Mouse (Mus musculus) liver, postnatal 0 days (tissue): ENCODE data around the gene Ybey. TPM values are rescaled to one million over a fixed set of nuclear protein-coding genes. Genes with fewer than 3 reads are reported as not detected.

Source experiments
- ATAC-seq: fragments of 200-750 bp; cut with Nextera tagmentation; 2 replicates; pipeline ENCODE4 v1.8.0; 2017; ENCODE audit warnings: mild to moderate bottlenecking, moderate library complexity
- DNase-seq: peaks from one replicate; pipeline ENCODE4 v3.0.0-alpha.2; 2016
- H3K27ac ChIP-seq: fragments of 300-500 bp; sonication (generic); 2 replicates; pipeline ENCODE4 v1.5.1; 2014; ENCODE audit warnings: antibody characterized with exemption, moderate library complexity, mild to moderate bottlenecking, low read depth
- H3K27me3 ChIP-seq: fragments of 300-500 bp; sonication (generic); 2 replicates; pipeline ENCODE4 v1.6.1; 2014; ENCODE audit warnings: low read length, control low read depth, mixed read lengths; ENCODE audit not compliant: insufficient read depth
- H3K36me3 ChIP-seq: fragments of 300-500 bp; sonication (generic); replicated peaks from 2 replicates; pipeline ENCODE4 v1.6.1; 2014; ENCODE audit warnings: mild to moderate bottlenecking, control low read depth, low read length, moderate library complexity, mixed read lengths; ENCODE audit not compliant: insufficient read depth
- H3K4me1 ChIP-seq: fragments of 300-500 bp; sonication (generic); 2 replicates; pipeline ENCODE4 v1.6.1; 2014; ENCODE audit warnings: antibody characterized with exemption, mild to moderate bottlenecking, control low read depth; ENCODE audit not compliant: insufficient read depth
- H3K4me2 ChIP-seq: fragments of 300-500 bp; sonication (generic); 2 replicates; pipeline ENCODE4 v1.6.1; 2014; ENCODE audit warnings: low read depth, mild to moderate bottlenecking, low read length, moderate library complexity, mixed read lengths
- H3K4me3 ChIP-seq: fragments of 300-500 bp; sonication (generic); 2 replicates; pipeline ENCODE4 v1.5.1; 2014; ENCODE audit warnings: low read depth, low read length
- H3K9ac ChIP-seq: fragments of 300-500 bp; sonication (generic); replicated peaks from 2 replicates; pipeline ENCODE4 v1.6.1; 2014; ENCODE audit warnings: mild to moderate bottlenecking, moderate library complexity
- H3K9me3 ChIP-seq: fragments of 300-500 bp; sonication (generic); 2 replicates; pipeline ENCODE4 v1.6.1; 2016; ENCODE audit warnings: mild to moderate bottlenecking, control low read depth, low read length, mixed read lengths
- CTCF ChIP-seq: sonication (generic); IDR thresholded peaks from 2 replicates; pipeline ENCODE4 v1.5.1; 2016; ENCODE audit warnings: antibody characterized with exemption, low read depth
- EP300 ChIP-seq: IDR thresholded peaks from 2 replicates; pipeline ENCODE4 v1.6.1; 2016; ENCODE audit warnings: antibody characterized with exemption, low read depth, mild to moderate bottlenecking
- WGBS: fragments of 180-500 bp; shearing (Covaris S2); extraction: QIAGEN DNeasy Blood & Tissue Kit; methylation state at CpG from one replicate; pipeline ENCODE4 v1.1.7; 2014; ENCODE audit not compliant: insufficient replicate concordance; 5-methylcytosine and 5-hydroxymethylcytosine counted together
- polyA plus RNA-seq: library from polyadenylated mRNA; unstranded; fragments of >200 nt; fragmentation: Nextera tagmentation; extraction: Ambion mirVana; gene quantifications from 2 replicates; pipeline ENCODE4 v1.2.1, GENCODE M21; 2015

The Ybey gene
- polyA plus RNA-seq, 1 experiment from 2014 or later: 2.7 TPM

- H3K27me3 ChIP-seq: no peaks in the 10 kb centered on the region
- no peak overlapping the region for H3K9ac ChIP-seq
- H3K27ac ChIP-seq: no peak overlapping the region
- H3K4me1 ChIP-seq: peaks cover 17% of the 10 kb centered on the region
- WGBS: 75% methylated on average over 15 of the region's 15 CpGs
- H3K36me3 ChIP-seq: no peaks in the 10 kb centered on the region
- H3K9me3 ChIP-seq: no peaks in the 10 kb centered on the region
- no peak for ATAC-seq
- no peak for DNase-seq
- no peak overlapping the region for H3K4me2 ChIP-seq
- TF ChIP-seq EP300 (no peak), CTCF (no peak)
- H3K4me3 ChIP-seq: no peak overlapping the region
Measured at GRCm38 (mm10) chr10:76447406-76448229, 21.3 kb downstream of the Ybey start.

GRCm38 (mm10) chr10:76445996-76446681 is 22.8 kb downstream of the Ybey start:
- no peak for ATAC-seq
- 38% methylated on average over 4 of the region's 4 CpGs for WGBS
- Histone ChIP-seq H3K4me3 (no peak overlapping the region), H3K9me3 (no peaks in the 10 kb centered on the region), H3K4me2 (no peak overlapping the region), H3K9ac (no peak overlapping the region), H3K4me1 (peaks cover 25% of the 10 kb centered on the region), H3K27ac (0 out of 2 replicates have a peak overlapping the region, but pooled peaks have one; percentile 9), H3K36me3 (no peaks in the 10 kb centered on the region), H3K27me3 (no peaks in the 10 kb centered on the region)
- DNase-seq: peak; percentile 47
- TF ChIP-seq CTCF (no peak), EP300 (peak; percentile 58; the same call in 1 of the 2 replicates)

- DNase-seq (peak; percentile 97), ATAC-seq (peak; percentile 98)
- H3K9ac ChIP-seq: peak within 1 kb of the TSS; percentile 83
- peaks cover 22% of the 10 kb centered on the region for H3K36me3 ChIP-seq
- peak within 1 kb of the TSS; percentile 99 for H3K27ac ChIP-seq
- no peaks in the 10 kb centered on the region for H3K9me3 ChIP-seq
- H3K27me3 ChIP-seq: no peaks in the 10 kb centered on the region
- peaks cover 26% of the 10 kb centered on the region for H3K4me1 ChIP-seq
- WGBS: under 1% methylated on average over 78 of the region's 78 CpGs
- TF ChIP-seq EP300 (peak; percentile 59; the same call in 1 of the 2 replicates), CTCF (peak; percentile 88)
- peak within 1 kb of the TSS; percentile 87 for H3K4me3 ChIP-seq
- peak within 1 kb of the TSS; percentile 84 for H3K4me2 ChIP-seq
Measured at GRCm38 (mm10) chr10:76442178-76443088, 26.5 kb downstream of the Ybey start, which contains the start of gene Pcnt. TSS of gene Pcnt (minus strand) at chr10:76442786.

GRCm38 (mm10) chr10:76440281-76440680 is 28.6 kb downstream of the Ybey start, which contains the start of gene AC141477.1:
TSS of gene AC141477.1 (minus strand) at chr10:76440444.
- ATAC-seq (no peak), DNase-seq (no peak)
- Histone ChIP-seq H3K36me3 (peaks cover 41% of the 10 kb centered on the region), H3K9me3 (no peaks in the 10 kb centered on the region), H3K4me1 (peaks cover 16% of the 10 kb centered on the region), H3K4me2 (peak within 1 kb of the TSS; percentile 84), H3K9ac (no peak within 1 kb of the TSS), H3K27me3 (no peaks in the 10 kb centered on the region), H3K4me3 (no peak within 1 kb of the TSS), H3K27ac (no peak within 1 kb of the TSS)
- 90% methylated on average over 17 of the region's 17 CpGs for WGBS
- no peak for TF ChIP-seq CTCF
- TF ChIP-seq EP300: no peak

- Histone ChIP-seq H3K36me3 (peaks cover 48% of the 10 kb centered on the region), H3K4me1 (peaks cover 16% of the 10 kb centered on the region), H3K4me3 (no peak overlapping the region), H3K27me3 (no peaks in the 10 kb centered on the region), H3K9ac (no peak overlapping the region), H3K27ac (no peak overlapping the region), H3K4me2 (no peak overlapping the region), H3K9me3 (no peaks in the 10 kb centered on the region)
- no peak for ATAC-seq
- WGBS: 84% methylated on average over 9 of the region's 9 CpGs
- TF ChIP-seq EP300 (no peak), CTCF (no peak)
- no peak for DNase-seq
Measured at GRCm38 (mm10) chr10:76439107-76439890, 29.6 kb downstream of the Ybey start.
